Mouse (Mus musculus) activated CD4-positive, CD25-positive, alpha-beta regulatory T cell (primary cell): Measurements from ENCODE around the gene Slk. TPM values are rescaled to one million over a fixed set of nuclear protein-coding genes. Genes with fewer than 3 reads are reported as not detected.

ENCODE experiments used
- polyA plus RNA-seq, 2 experiments: library from polyadenylated mRNA; unstranded; fragments of 100-300 nt; shearing (Covaris generic); gene quantifications; one replicate each; pipeline ENCODE4 v1.2.1; 2017

The Slk gene
- 10 to 100 TPM; 43.7 to 49.1 TPM for polyA plus RNA-seq

GRCm38 (mm10) chr19:47579225-47579787, at the start of gene Slk:
TSS of gene Slk (plus strand) at chr19:47579678.

GRCm38 (mm10) chr19:47537300-47537792, 42.1 kb upstream of the Slk start, which contains the start of gene Stn1:
TSS of gene Stn1 (minus strand) at chr19:47537507.

DNA sequence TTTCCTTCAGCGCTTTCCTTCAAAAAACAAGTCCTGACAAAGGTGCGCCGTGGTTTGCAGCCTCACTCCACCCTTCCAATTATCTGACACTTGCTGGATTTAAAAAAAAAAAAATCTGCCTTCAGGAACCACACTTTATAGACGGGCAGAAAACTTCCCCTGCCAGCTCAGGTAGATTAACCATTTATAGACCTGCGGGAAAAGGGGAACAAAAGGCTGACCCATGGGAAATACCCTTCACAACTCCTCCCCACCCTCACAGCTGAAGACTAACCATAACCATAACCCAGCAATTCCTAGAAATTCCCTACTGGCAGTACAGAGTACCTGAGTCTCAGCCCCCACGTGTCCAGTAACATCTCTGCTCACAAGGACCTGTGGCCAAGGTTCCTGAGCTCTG, 112.5 kb downstream of the Slk start, which contains the start of gene Col17a1:
TSS of gene Col17a1 (minus strand) at position 101 of the 400 bp plus-strand sequence.

Other genes starting within 250 kb of the Slk start
- 1 to 10 TPM; 1.2 to 1.7 TPM for gene Sh3pxd2a, start 115.3 kb upstream of the Slk start, polyA plus RNA-seq
- 10 to 100 TPM; 37.7 to 38.8 TPM for gene Stn1, start 42.2 kb upstream of the Slk start, polyA plus RNA-seq
- gene Col17a1, start 112.4 kb downstream of the Slk start, polyA plus RNA-seq = under 1 TPM; 0.16 to 0.34 TPM
- 100 to 1,000 TPM; 138 to 165 TPM for gene Sfr1, start 152.0 kb downstream of the Slk start, polyA plus RNA-seq